Mouse (Mus musculus): ENCODE results near the gene Srp14. TPM values are rescaled to one million over a fixed set of nuclear protein-coding genes. Genes with fewer than 3 reads are reported as not detected.

Gene Srp14
- total RNA-seq (2014; rRNA removed): 180 and 252 TPM in 2 replicates
- 357 and 411 TPM in 2 replicates for polyA plus RNA-seq (2015; fragmentation: Nextera tagmentation; extraction: Ambion mirVana)

- Histone ChIP-seq H3K27ac (ENCODE audit: low read depth, low read length) (peak within 1 kb of the TSS; percentile 78), H3K4me2 (ENCODE audit: low read depth) (peak within 1 kb of the TSS; percentile 81), H3K9ac (peak within 1 kb of the TSS; percentile 87), H3K4me3 (ENCODE audit: low read depth, low read length) (peak within 1 kb of the TSS; percentile 94), H3K36me3 (ENCODE audit: insufficient read depth) (peaks cover 19% of the 10 kb centered on the region), H3K27me3 (ENCODE audit: insufficient read depth, low read length) (no peaks in the 10 kb centered on the region), H3K4me1 (ENCODE audit: insufficient read depth) (peaks cover 4% of the 10 kb centered on the region; the same call in 1 of the 2 replicates), H3K9me3 (ENCODE audit: low read length) (no peaks in the 10 kb centered on the region)
- DNase-seq (peak; percentile 97), ATAC-seq (peak; percentile 99)
- under 1% methylated on average over 35 of the region's 35 CpGs for WGBS
- peak; percentile 36; the same call in 1 of the 2 replicates for TF ChIP-seq CTCF (IDR thresholded peaks at IDR 0.05; ENCODE audit: low read depth)
Measured at GRCm38 (mm10) chr2:118479550-118479909, at the start of gene Srp14. Srp14 (minus strand) TSS chr2:118479711.

- no peaks in the 10 kb centered on the region for H3K4me1 ChIP-seq (ENCODE audit: insufficient read depth)
- 93% methylated on average over 5 of the region's 5 CpGs for WGBS
Measured at GRCm38 (mm10) chr2:118526545-118526944, 47.0 kb upstream of the Srp14 start.

DNA sequence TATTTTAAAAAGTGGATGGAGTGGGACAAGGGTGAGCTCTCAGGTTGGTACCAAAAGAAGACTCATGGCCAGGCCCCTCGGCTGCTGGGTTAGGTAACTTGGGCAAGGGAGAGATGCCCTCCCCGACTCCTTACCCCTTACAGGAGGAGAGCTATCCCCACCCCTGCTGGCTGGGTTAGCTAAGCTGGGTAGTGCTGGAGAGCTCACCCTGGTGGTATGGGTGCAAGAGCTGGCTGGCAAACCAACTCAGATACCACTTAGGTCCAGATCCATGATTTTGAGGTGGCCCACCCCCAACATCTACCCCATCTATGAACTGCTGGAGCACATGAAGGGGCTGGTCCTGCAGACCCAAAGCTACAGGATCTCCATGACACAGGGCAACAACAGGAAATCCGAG lies 45.3 kb upstream of the Srp14 start:
- Histone ChIP-seq H3K36me3 (ENCODE audit: insufficient read depth) (no peaks in the 10 kb centered on the region), H3K4me3 (ENCODE audit: low read depth, low read length) (no peak overlapping the region), H3K9ac (no peak overlapping the region), H3K4me2 (ENCODE audit: low read depth) (no peak overlapping the region), H3K27me3 (ENCODE audit: insufficient read depth, low read length) (no peaks in the 10 kb centered on the region), H3K4me1 (ENCODE audit: insufficient read depth) (no peaks in the 10 kb centered on the region), H3K27ac (ENCODE audit: low read depth, low read length) (no peak overlapping the region), H3K9me3 (ENCODE audit: low read length) (no peaks in the 10 kb centered on the region)
- ATAC-seq (no peak), DNase-seq (no peak)
- WGBS: 79% methylated on average over 3 of the region's 3 CpGs
- TF ChIP-seq CTCF (IDR thresholded peaks at IDR 0.05; ENCODE audit: low read depth): no peak

More at GRCm38 (mm10) chr2:118526545-118526944, 47.0 kb upstream of the Srp14 start:
- ATAC-seq: no peak
- Histone ChIP-seq H3K9ac (no peak overlapping the region), H3K9me3 (ENCODE audit: low read length) (no peaks in the 10 kb centered on the region), H3K4me3 (ENCODE audit: low read depth, low read length) (no peak overlapping the region), H3K4me2 (ENCODE audit: low read depth) (no peak overlapping the region), H3K36me3 (ENCODE audit: insufficient read depth) (no peaks in the 10 kb centered on the region), H3K27ac (ENCODE audit: low read depth, low read length) (no peak overlapping the region), H3K27me3 (ENCODE audit: insufficient read depth, low read length) (no peaks in the 10 kb centered on the region)
- TF ChIP-seq CTCF (IDR thresholded peaks at IDR 0.05; ENCODE audit: low read depth): no peak
- no peak for DNase-seq

- no peaks in the 10 kb centered on the region for H3K4me1 ChIP-seq (ENCODE audit: insufficient read depth)
- no peak for ATAC-seq
- H3K9me3 ChIP-seq (ENCODE audit: low read length): no peaks in the 10 kb centered on the region
- H3K4me2 ChIP-seq (ENCODE audit: low read depth): no peak overlapping the region
- no peak for TF ChIP-seq CTCF (IDR thresholded peaks at IDR 0.05; ENCODE audit: low read depth)
- no peaks in the 10 kb centered on the region for H3K27me3 ChIP-seq (ENCODE audit: insufficient read depth, low read length)
- no peak for DNase-seq
- no peak overlapping the region for H3K9ac ChIP-seq
- H3K36me3 ChIP-seq (ENCODE audit: insufficient read depth): no peaks in the 10 kb centered on the region
- WGBS: 47% methylated on average over 5 of the region's 5 CpGs
- H3K27ac ChIP-seq (ENCODE audit: low read depth, low read length): no peak overlapping the region
- no peak overlapping the region for H3K4me3 ChIP-seq (ENCODE audit: low read depth, low read length)
Measured at GRCm38 (mm10) chr2:118523163-118523730, 43.7 kb upstream of the Srp14 start.

- Histone ChIP-seq H3K9ac (no peak overlapping the region), H3K27ac (ENCODE audit: low read depth, low read length) (no peak overlapping the region), H3K9me3 (ENCODE audit: low read length) (no peaks in the 10 kb centered on the region), H3K4me2 (ENCODE audit: low read depth) (no peak overlapping the region), H3K27me3 (ENCODE audit: insufficient read depth, low read length) (no peaks in the 10 kb centered on the region), H3K4me1 (ENCODE audit: insufficient read depth) (no peaks in the 10 kb centered on the region), H3K36me3 (ENCODE audit: insufficient read depth) (no peaks in the 10 kb centered on the region), H3K4me3 (ENCODE audit: low read depth, low read length) (no peak overlapping the region)
- DNase-seq (no peak), ATAC-seq (no peak)
- 57% methylated on average over 2 of the region's 2 CpGs for WGBS
- TF ChIP-seq CTCF (IDR thresholded peaks at IDR 0.05; ENCODE audit: low read depth): no peak
Measured at GRCm38 (mm10) chr2:118522265-118522664, 42.8 kb upstream of the Srp14 start.

GRCm38 (mm10) chr2:118520042-118520933 lies 40.8 kb upstream of the Srp14 start:
- DNase-seq (peak; percentile 58), ATAC-seq (peak; percentile 97)
- no peaks in the 10 kb centered on the region for H3K27me3 ChIP-seq (ENCODE audit: insufficient read depth, low read length)
- H3K4me2 ChIP-seq (ENCODE audit: low read depth): no peak overlapping the region
- H3K9me3 ChIP-seq (ENCODE audit: low read length): no peaks in the 10 kb centered on the region
- H3K4me1 ChIP-seq (ENCODE audit: insufficient read depth): no peaks in the 10 kb centered on the region
- no peak overlapping the region for H3K4me3 ChIP-seq (ENCODE audit: low read depth, low read length)
- 39% methylated on average over 9 of the region's 9 CpGs for WGBS
- no peaks in the 10 kb centered on the region for H3K36me3 ChIP-seq (ENCODE audit: insufficient read depth)
- H3K9ac ChIP-seq: no peak overlapping the region
- no peak overlapping the region for H3K27ac ChIP-seq (ENCODE audit: low read depth, low read length)
- no peak for TF ChIP-seq CTCF (IDR thresholded peaks at IDR 0.05; ENCODE audit: low read depth)

All from forebrain, postnatal 0 days (tissue).